Mouse (Mus musculus): Measurements from ENCODE around the gene Pik3c2a.

Gene Pik3c2a

GRCm38 (mm10) chr7:116298389-116298788 is 144.9 kb downstream of the Pik3c2a start:
- no peak for DNase-seq (ENCODE audit: low spot score)

GRCm38 (mm10) chr7:116294961-116295360 is 148.3 kb downstream of the Pik3c2a start:
- no peak for DNase-seq (ENCODE audit: low spot score)

- DNase-seq (ENCODE audit: low spot score), result no peak
These were observed 150.9 kb downstream of the Pik3c2a start for GRCm38 (mm10) chr7:116292377-116292776.

GRCm38 (mm10) chr7:116290559-116290958 is 152.7 kb downstream of the Pik3c2a start:
- no peak for DNase-seq (ENCODE audit: low spot score)

GRCm38 (mm10) chr7:116288996-116289395 is 154.3 kb downstream of the Pik3c2a start:
- DNase-seq (ENCODE audit: low spot score), result no peak

- DNase-seq (ENCODE audit: low spot score), result no peak
These were observed 155.3 kb downstream of the Pik3c2a start for GRCm38 (mm10) chr7:116287959-116288358.

Measured in lung, postnatal 25 days (tissue).